Mouse (Mus musculus) cortical plate, adult 2 months (tissue): ENCODE measurements around the gene Pdia4.

ENCODE experiments used
- CTCF ChIP-seq: fragments of 200-500 bp; IDR thresholded peaks from 2 replicates; pipeline ENCODE4 v1.5.1; 2011; ENCODE audit warnings: mild to moderate bottlenecking, control low read depth, low read length; ENCODE audit not compliant: insufficient read depth; ENCODE audit errors: extremely low read depth
- POLR2A ChIP-seq: fragments of 200-500 bp; IDR thresholded peaks from 2 replicates; pipeline ENCODE4 v1.6.1; 2011; ENCODE audit warnings: mild to moderate bottlenecking, low read length, control low read depth; ENCODE audit not compliant: insufficient read depth; ENCODE audit errors: extremely low read depth

GRCm38 (mm10) chr6:47808545-47808944 lies 4.7 kb downstream of the Pdia4 start:
- no peak for TF ChIP-seq CTCF
- no peak for TF ChIP-seq POLR2A
